Mouse (Mus musculus): Measurements from ENCODE around the gene Zmym5.
"Not testable (repeated sequence)": the region's sequence is repeated elsewhere in the genome, so short reads cannot be mapped to it uniquely, and the experiment has no call there.

Zmym5 gene

DNA sequence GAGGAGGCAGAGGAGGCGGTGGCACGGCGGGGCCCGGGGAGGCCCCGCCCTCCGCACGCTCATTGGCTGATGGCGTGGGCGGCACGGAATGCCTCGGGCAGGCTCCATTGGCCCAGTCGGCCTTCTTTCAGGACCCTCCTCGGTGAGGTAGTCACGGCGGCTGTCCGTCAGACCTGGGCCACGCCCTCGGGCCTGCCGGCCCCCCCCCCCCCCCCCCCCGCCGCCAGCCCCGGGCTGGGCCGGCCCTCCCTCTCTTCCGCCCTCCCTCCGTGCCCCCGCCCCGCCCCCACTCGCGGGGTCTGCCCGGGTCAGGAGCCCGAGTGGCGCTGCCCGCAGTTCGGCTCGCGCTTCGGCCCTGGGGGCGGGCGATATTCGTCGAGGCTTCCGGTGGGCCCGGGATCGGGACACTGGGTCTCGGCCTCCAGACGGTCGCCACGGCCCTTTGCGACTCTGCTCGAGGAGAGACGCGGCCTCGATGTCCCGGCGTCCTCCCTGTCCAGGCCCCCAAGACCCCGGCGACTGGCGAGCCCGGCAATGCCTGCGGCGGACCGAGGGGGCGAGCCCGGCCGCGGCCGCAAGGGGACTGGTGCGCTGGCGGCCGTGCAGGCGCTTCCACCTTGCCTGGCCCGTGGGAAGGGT lies at the start of gene Zmym5:
Gene Zmym5, minus strand, starts transcription at position 16 of the 639 bp plus-strand sequence.
- in situ Hi-C loops (cut with MboI, MseI): not testable (repeated sequence)

DNA sequence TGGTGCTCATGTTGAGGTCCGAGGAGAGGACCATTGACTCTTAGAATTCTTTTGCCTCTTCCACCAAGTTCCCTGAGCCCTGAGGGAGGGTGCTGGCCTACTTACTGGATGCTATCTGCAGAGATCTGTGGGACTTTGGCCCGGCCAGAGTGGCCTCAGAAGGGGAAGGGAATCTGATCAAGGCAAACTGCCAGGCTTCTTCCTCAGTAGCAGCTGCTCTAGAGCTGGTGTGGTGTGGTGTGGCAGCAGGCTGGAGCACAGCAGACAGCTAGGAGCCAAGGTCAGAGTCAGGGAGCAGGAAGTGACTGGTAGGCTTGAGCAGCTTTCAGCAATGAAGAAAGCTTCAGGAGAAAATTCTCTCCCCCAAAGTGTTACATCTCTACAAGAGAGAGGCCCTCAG lies 38.2 kb upstream of the Zmym5 start:
- in situ Hi-C loops (cut with MboI, MseI): loop anchor here in 1 of 2 experiments (10.0 to 25.0 kb wide), 2 partner anchors 1575 to 1937 kb away; partner anchors contain the start of gene Slc22a17

DNA sequence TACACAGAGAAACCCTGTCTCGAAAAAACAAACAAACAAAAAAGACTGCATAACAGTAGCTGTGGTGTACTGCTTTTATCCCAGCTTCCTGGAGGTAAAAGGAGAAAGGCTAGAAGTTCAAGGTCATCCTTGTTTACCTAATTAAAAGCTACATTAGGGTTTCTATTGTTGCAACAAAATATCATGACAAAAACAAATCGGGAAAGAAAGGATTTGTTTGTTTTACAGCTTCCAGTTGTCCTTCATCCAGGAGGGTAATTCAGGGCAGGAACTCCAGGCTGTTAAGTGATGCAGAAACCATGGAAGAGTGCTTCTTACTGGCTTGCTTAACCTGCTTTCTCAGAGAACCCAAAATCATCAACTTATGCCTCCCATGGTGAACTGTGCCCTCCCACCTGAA lies 36.8 kb upstream of the Zmym5 start:
- in situ Hi-C loops (cut with MboI, MseI): no loop called here

DNA sequence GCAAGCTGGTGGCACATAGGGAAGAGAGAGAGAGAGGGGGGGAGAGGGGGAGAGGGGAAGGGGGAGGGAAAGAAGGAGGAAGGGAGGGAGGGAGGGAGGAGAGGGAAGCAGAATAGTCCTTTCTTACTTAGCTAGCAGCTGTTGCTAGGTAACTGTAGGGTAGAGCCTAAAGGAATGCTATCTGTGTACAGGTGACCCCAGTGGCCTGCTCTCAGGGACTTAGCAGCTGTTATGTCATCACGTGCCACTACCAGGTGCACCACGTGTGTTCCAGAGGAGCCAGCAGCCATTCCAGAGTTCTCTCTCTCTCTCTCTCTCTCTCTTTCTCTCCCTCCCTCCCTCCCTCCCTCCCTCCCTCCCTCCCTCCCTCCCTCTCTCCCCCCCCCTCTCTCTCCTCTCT lies 33.0 kb upstream of the Zmym5 start:
- in situ Hi-C loops (cut with MboI, MseI): no loop called here

DNA sequence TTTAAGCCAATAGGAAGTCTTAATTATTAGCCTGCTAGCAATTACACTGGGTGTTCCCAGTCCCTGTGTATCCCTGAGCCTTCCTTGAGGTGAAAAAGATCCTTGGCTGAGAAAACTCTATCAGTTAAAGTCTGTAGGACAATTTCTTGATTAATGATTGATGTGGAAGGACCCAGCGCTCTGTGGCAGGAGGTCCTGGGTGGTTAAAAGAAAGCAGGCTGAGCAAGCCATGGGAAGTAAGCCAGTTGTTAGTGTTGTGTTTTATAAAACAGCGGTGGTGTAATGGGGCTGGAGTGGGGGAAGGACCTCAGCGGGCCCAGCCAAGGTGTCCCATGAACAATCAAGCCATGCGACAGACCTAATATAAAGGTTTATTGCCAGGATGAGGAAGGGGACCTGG lies 32.5 kb upstream of the Zmym5 start:
- in situ Hi-C loops (cut with MboI, MseI): no loop called here

DNA sequence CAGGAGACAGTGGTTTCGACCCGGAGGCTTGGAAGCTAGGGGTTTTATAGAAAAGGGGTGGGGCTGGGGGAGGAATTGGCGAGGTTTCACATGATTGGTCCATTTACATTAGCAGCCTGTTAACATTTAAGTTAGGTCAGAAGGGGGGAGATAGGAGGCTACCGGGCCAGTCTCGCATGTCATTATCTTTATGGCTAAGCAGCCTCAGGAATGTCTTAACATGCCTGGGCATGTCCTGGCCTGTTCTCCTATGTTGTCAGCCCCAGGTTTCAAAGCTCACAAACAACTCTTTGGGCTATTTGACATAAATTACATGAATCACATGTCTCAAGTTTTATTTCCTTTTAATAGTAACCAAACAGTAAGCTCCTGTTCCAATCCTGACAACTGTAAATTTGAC lies 23.1 kb upstream of the Zmym5 start:
- in situ Hi-C loops (cut with MboI, MseI): not testable (repeated sequence)

DNA sequence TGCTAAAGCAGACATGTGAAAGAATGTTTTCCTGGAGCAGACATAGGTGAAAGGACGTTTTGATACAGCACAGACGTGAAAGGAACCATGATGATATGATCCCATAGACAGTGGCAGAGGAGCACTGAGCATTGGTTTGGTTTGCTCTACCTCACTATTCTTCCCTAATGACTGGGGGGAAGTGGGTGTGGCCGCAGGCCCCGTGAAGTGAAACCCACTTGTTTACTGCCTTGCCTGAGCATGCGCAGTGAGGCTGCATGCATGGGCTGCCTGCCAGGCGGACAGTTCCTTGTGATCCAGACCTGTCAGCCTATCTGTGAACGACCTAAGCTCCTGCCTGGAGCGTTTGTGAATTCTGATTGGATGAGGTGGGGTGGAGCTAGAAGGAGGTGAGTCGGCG lies 21.7 kb upstream of the Zmym5 start:
- in situ Hi-C loops (cut with MboI, MseI): not testable (repeated sequence)

DNA sequence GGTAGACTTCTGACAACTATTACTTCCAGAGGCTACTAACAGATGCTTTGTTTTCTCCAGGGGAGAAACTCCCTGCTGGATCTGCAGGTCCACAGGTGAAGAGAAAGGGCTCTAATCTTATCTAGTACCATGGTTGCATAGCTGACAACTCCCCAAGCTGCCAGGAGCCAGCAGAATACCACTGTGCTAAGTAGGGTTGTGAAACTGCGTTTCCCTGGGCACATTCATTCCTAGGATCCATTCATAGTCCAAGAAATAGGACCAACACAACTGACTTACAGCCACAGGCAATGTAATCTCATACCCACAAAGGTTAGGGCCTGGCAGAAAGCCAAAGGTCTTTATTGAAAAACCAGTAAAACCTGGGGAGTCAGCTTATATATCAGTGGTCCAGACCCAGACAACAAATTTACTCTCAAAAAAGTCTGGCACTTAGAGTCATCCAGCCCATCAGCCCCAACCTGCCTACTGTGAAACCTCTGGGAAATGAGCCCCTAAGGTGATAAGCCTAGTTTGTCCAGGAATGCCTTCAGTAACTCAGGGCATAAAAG lies 21.1 kb upstream of the Zmym5 start:
- in situ Hi-C loops (cut with MboI, MseI): no loop called here

DNA sequence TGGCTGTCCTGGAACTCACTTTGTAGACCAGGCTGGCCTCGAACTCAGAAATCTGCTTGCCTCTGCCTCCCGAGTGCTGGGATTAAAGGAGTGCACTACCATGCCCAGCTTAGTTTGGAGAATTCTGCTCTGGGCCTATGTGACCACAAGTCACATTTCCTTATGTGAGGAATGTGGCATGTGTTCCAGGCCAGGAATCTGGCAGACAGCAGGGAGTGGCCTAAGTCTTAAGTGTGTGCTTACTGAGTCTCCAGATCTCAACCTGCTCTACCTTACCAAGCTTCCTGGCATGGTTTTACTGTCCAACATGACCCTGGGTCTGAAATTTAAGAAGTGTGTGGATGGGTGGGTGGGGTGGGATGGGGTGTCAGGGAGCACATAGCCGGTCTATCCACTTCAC lies 20.6 kb upstream of the Zmym5 start:
- in situ Hi-C loops (cut with MboI, MseI): no loop called here

DNA sequence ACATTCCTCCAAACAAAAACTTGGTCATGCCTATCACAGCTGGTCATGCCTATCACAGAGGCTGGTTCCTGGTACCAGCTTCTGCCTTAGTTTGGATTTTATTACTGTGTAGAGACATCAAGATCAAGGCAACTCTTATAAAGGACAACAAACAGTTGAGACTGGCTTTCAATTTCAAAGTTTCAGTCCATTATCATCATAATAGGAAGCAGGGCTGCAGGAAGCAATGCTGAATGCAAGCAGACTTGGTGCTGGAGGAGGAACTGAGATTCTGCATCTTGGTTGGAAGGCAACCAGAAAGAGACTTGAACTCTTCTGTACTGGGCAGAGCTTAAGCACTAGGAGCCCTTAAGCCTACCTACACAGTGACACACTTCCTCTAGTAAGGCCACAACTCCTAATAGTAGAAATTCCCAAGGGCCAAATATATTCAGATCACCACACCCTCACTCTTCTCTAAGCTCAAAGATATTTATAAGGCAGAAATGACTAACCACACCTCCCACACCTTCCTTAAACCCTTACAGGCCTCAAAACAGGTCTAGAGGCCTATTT lies 19.1 kb upstream of the Zmym5 start:
- in situ Hi-C loops (cut with MboI, MseI): no loop called here

DNA sequence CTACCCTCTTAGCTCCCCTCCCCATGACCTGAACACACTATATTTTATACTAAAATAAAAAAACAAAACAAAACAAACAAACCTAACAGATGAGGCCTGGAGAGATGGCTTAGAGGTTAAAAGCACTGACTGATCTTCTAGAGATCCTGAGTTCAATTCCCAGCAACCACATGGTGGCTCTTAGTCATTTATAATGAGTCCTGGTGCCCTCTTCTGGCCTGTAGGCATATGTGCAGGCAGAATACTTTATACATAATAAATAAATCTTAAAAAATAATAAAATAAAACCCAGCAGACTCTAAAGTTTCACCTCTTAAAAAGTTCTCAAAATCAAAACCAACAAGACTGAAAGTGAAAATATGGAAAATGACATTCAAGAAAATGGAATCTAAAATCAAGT lies 13.0 kb upstream of the Zmym5 start:
- in situ Hi-C loops (cut with MboI, MseI): loop anchor here in 1 of 2 experiments (5.0 to 10.0 kb wide), 2 partner anchors 58 to 240 kb away; no protein-coding TSS in a partner anchor

DNA sequence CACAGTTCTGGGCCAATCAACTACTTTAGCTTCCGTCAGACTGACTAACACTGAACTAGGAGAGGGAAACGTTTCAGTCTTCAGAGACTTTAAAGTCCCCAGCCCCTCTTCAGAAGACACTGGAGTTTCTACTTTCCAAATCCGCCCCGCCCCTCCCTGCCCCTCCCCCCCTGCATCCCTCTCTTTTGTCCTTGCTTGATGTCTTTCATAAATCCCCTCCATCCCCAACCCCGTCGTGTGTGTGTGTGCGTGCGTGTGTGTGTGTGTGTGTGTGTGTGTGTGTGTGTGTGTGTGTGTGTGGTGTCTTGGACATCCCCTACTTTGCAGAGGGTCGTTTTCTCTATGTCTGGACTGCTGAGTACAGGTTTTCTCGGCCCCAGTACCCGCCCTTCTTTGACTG lies 6.1 kb upstream of the Zmym5 start:
- in situ Hi-C loops (cut with MboI, MseI): no loop called here

DNA sequence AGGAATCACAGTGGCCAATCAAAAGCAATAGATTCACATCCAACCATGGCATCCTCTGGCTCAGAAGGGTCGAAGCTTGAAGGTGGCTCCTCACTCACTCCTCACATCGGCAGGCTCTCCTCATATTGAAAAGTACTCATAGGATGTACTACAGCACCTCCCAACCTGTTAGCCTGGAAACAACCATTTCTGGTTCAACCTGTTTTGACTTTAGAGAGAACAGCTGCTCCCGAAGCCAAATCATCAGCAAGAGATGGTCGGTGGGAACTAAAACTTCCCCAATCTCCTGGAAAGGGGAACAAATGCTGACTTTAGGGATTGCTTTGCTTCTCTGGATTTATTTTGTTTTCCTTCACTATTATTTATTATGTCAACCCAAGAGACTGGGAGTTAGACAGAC lies 5.6 kb upstream of the Zmym5 start:
- in situ Hi-C loops (cut with MboI, MseI): no loop called here

DNA sequence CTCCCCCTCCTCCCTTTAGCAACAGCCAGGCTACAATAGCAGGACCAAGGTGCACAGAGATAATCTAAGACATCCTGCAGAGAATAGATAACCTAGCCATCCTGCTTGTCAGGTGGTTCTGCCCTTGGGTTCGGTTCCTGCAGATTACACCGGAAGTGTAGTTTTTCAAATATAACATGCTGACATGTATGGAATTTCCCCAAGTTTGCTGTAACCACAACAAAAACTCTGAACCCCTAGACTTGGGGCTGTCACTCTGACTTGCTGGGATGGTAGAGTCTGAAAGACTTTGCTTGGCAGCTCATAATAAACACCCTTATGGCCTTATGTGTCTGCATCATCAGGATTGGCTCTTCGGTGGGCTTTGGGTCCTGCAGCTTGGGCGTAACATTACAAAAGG lies 5.0 kb upstream of the Zmym5 start:
- in situ Hi-C loops (cut with MboI, MseI): no loop called here

DNA sequence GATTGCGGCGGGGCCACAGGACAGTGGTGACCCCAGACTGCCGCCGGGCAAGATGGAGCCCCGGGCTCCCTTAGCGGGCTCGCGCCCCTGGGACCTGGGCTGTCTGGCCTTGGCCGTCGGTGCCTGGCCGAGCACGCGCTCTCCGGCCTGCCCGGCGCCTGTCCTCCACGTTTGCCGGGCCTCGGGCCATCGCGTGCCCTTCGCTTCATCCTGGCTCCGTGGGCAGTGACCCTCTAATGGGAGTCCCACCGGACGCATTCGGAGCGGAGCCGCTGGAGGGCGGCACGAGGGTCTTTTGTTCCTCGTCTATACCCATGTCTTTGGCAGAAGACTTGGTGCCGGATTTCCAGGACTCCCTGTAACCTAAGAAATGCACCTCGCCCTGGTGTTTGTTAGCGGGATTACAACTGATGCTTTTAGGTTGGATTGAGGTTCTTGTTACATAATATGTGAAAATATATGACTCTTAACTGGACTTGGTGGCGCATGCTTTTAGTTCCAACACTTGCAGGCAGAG lies 1.1 kb upstream of the Zmym5 start:
- in situ Hi-C loops (cut with MboI, MseI): no loop called here

DNA sequence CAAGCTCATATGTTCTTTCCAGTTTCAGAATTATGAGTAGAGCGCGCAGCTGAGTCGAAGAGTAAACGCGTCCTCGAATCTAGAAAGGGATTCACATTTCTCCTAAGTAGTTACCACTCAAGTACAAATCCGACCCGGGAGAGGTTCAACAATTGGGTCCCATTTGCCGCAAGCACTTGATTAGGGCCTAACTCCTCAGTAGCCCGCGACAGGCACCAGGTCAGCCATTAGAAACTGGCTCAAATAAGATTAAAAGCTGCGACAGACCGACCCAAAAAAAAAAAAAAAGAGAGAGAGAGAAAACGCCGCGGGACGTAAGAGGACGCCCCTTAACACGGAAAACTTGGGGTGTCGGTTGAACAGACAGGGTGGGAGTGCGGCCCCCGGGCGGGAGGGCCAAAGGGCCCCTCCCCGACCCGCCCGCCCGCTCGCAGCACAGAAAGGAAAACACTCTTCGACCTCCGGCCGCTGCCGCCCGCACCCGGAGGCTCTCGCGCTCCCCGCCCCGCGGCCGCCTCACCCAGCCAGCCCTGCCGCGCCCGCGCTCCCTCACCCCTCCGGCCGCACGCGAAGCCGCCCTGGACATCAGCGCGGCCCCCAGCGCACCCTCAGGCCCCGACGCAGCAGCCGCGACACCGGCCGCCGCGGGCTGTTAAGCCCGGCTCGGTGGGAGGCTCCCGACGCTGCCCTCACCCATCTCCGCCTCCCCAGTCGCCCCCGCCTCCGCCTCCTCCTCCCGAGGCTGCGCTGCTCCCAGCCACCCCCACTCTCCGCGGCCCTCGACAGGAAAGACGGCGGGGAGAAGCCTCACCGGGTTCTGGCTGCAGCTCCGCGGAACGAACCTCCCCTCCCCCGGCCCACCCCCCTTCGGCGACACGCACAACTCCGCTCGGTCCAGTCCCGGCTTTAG lies 480 bp downstream of the Zmym5 start:
- in situ Hi-C loops (cut with MboI, MseI): not testable (repeated sequence)

DNA sequence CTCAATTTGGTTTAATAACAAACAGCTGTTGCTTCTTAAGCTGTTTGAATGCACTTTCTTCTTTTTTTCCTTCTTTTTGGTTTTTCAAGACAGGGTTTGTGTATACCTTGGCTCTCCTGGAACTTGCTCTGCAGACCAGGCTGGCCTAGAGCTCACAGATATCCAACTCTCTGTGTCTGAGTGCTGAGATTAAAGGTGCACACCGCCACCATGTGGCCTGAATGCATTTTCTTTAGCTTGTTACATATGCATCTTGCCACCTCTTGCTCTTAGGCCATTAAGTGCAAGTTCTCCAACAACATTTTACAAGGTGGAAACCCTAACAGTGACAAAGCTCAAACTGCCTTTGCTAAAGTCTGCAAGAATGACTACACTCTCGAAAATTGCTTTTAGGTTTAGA lies 18.3 kb downstream of the Zmym5 start:
- in situ Hi-C loops (cut with MboI, MseI): no loop called here

DNA sequence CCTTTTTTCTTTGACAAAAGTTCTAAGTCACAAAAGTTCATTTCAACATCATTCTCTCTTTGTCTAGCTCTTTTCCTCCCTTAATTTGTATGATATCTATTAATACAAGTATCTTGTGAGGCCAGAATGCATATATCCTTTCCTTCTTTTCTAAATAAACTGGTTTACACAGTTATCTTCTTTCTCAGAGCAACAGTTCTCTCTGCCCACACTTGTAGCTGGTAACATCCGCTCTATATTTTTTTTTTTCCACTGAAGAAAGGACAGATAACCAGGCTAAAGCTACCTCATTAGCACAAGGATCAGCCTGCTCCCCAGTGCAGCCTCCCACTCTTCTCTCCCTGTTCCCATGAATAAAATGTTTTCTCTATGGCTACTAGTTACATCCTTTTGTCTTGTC lies 26.9 kb downstream of the Zmym5 start:
- in situ Hi-C loops (cut with MboI, MseI): no loop called here

DNA sequence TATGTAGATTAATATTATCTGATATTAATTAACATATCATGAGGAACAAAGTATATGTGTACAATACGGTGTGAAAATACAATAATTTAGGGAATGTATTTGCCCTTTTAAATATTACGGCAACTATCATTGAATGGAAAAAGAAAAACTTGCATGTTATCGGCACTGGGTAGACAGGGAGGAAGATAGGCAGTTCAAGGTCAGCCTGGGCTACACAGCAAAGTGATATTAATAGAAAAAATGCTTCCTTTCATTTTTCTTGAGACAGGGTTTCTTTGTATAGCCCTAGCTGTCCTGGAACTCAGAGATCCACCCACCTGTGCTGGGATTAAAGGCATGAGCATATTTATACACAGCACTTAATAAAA lies 32.6 kb downstream of the Zmym5 start:
- in situ Hi-C loops (cut with MboI, MseI): no loop called here

DNA sequence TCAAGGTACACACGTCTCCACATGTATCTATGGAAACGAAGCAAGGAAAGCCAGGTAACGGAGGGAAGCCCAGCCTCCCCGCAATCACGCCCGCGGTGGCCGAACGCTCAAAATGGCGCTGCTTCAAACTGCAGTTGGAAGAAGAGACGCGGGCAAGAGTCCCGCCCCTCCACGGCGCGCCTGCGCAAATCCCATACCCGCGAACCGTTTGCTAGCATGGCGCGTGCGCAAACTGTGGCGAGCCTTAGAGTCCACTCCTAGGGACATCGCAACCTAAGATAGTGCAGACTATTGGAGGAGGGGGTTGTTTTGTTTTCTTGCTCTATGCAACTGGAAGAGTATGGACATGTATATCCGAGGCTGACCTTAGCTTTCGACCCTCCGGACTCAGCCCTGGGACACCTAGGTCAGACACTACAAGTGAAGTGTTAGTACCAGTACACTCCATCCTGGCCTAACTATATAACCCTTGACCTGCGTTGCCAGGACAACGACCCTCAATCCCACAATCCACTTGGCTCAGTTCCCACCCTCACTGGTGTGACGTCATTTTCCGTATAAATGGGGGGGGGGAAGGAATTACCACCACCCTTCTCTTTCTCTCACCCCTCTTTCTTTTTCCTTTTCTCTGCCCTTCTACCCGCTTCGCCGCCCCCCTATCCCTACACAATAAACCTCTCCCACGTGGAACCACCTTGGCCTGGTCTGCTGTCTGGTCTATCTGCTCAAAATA lies 33.1 kb downstream of the Zmym5 start, which contains the start of gene Pspc1:
Gene Pspc1, minus strand, starts transcription at position 117 of the 733 bp plus-strand sequence.
- in situ Hi-C loops (cut with MboI, MseI): no loop called here

DNA sequence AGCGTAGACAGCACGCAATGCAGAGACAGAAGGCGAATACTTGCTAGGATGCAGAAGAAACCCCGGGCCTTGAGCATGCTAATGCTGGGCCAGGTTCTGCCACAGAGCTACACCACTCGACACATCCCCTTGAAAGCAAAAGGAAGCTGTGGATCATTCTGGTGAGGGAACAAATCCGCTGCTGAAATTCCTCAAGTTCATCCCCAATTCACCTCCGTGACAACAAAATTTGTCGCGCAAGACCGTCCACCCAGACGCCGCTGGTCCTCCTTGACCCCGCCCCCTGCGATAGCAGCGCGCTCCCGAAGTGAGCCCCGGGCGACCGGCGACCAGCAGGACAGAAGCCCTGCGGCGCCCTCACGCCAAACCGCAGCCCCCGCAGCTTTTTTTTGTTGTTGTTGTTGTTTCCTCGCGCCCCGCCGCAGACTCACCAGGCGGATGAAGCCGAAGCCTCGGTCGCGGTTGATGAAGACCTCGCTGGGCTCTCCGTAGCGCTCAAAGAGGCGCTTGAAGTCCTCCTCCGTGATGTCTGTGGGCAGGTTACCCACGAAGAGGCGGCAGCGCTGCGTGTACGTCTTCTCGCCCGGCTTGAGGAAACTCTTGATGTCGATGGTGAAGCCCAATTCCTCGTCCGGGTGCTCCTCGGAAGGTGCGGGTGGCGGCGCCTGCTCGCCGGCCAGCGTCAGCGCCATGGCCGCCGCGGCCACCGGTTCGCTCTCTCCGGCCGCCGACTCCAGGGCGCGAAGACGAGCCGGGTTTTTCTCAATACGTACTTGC lies 34.0 kb downstream of the Zmym5 start:
- in situ Hi-C loops (cut with MboI, MseI): no loop called here

Measured in T-helper 17 cell (primary cell).